Mouse (Mus musculus) bone marrow, adult 2 months (tissue): Measurements from ENCODE around the gene Tenm3. TPM values are rescaled to one million over a fixed set of nuclear protein-coding genes. Genes with fewer than 3 reads are reported as not detected.

Experiments
- H3K27ac ChIP-seq: fragments of 200-500 bp; 2 replicates; pipeline ENCODE4 v1.5.1; 2012; ENCODE audit warnings: low read depth, mild to moderate bottlenecking, control low read depth, inconsistent platforms, low read length; ENCODE audit not compliant: control insufficient read depth, poor library complexity, insufficient read depth
- H3K4me1 ChIP-seq: fragments of 200-500 bp; 2 replicates; pipeline ENCODE4 v1.6.1; 2011; ENCODE audit warnings: low read length; ENCODE audit not compliant: control insufficient read depth, insufficient read depth
- H3K4me3 ChIP-seq: fragments of 200-500 bp; replicated peaks from 2 replicates; pipeline ENCODE3; 2011; ENCODE audit warnings: mild to moderate bottlenecking, low read depth, low read length, control low read depth; ENCODE audit not compliant: control insufficient read depth
- CTCF ChIP-seq: fragments of 200-500 bp; IDR thresholded peaks from 2 replicates; pipeline ENCODE4 v1.5.1; 2011; ENCODE audit warnings: low read length, control low read depth; ENCODE audit not compliant: control insufficient read depth, insufficient read depth
- POLR2A ChIP-seq: fragments of 200-500 bp; IDR thresholded peaks from 2 replicates; pipeline ENCODE4 v1.6.1; 2011; ENCODE audit warnings: low read depth, mild to moderate bottlenecking, control low read depth, low read length, borderline replicate concordance; ENCODE audit not compliant: control insufficient read depth
- WGBS: fragments of 180-500 bp; shearing (Covaris S2); methylation state at CpG from one replicate; pipeline ENCODE4 v1.1.7; 2018; 5-methylcytosine and 5-hydroxymethylcytosine counted together
- polyA plus RNA-seq: library from polyadenylated mRNA; stranded (reverse); fragments of >200 nt; gene quantifications from 2 replicates; pipeline ENCODE4 v1.2.4, GENCODE M21; 2011; ENCODE audit warnings: low replicate concordance; ENCODE audit not compliant: missing spikeins, insufficient read depth, insufficient read length

The Tenm3 gene
- polyA plus RNA-seq, 1 experiment = 0.45 TPM

DNA sequence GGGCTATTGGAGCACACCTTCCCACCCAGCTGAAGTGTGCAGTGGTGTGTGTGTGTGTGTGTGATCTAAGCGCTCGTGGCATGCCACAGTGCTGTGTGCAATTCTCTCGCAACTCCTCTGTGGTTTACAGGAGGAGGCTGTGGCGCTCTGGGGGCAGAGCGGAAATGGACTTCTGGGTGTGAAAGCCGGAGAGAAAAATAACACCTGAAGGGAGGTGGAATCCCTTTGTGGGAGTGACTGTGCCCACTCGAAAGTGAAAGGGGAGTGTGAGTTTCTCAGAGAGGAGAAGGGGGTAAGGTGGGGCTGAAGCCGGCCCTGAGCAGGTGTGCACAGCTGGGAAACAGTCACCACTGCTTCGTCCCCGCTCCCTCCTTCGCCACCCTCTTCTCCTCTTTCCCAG is 418.6 kb downstream of the Tenm3 start:
- no peaks in the 10 kb centered on the region for H3K4me1 ChIP-seq
- WGBS = 67% methylated on average over 11 of the region's 11 CpGs
- H3K27ac ChIP-seq = no peak overlapping the region
- H3K4me3 ChIP-seq = no peak overlapping the region
- TF ChIP-seq CTCF (no peak), POLR2A (no peak)

- Histone ChIP-seq H3K4me3 (no peak overlapping the region), H3K4me1 (no peaks in the 10 kb centered on the region), H3K27ac (no peak overlapping the region)
- TF ChIP-seq CTCF = no peak
- TF ChIP-seq POLR2A = no peak
- 86% methylated on average over 11 of the region's 11 CpGs for WGBS
These were observed 426.0 kb downstream of the Tenm3 start for GRCm38 (mm10) chr8:48417714-48418113.

- 78% methylated on average over 8 of the region's 8 CpGs for WGBS
- TF ChIP-seq CTCF (no peak), POLR2A (no peak)
- H3K4me1 ChIP-seq = no peaks in the 10 kb centered on the region
These were observed 432.8 kb downstream of the Tenm3 start for GRCm38 (mm10) chr8:48410916-48411315.

GRCm38 (mm10) chr8:48400572-48400972 is 443.2 kb downstream of the Tenm3 start:
- TF ChIP-seq POLR2A (no peak), CTCF (no peak)
- 81% methylated on average over 12 of the region's 12 CpGs for WGBS
- Histone ChIP-seq H3K27ac (no peak overlapping the region), H3K4me1 (no peaks in the 10 kb centered on the region), H3K4me3 (no peak overlapping the region)

More at GRCm38 (mm10) chr8:48410916-48411315, 432.8 kb downstream of the Tenm3 start:
- H3K27ac ChIP-seq = no peak overlapping the region
- H3K4me3 ChIP-seq = no peak overlapping the region

DNA sequence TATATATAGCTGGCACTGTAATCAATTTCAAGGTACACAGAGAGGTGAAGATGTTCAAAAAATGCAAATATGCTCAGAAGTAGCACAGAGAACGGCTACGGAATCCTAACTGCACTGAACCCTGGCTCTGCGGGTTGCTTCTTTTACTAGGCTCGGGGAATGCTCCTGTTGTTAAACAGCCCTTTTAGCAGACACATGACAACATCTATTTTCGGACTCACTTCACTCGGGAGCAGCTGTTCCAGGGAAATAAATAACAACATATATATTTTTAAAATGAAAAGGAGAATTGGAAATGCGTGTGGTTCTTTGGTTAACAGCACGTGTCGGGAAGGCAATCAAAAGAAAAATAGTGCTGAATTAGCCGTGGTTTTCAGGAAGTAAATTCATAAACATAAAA is 457.9 kb downstream of the Tenm3 start:
- 67% methylated on average over 10 of the region's 10 CpGs for WGBS
- Histone ChIP-seq H3K4me1 (no peaks in the 10 kb centered on the region), H3K4me3 (no peak overlapping the region), H3K27ac (no peak overlapping the region)
- TF ChIP-seq POLR2A = no peak
- no peak for TF ChIP-seq CTCF

- 74% methylated on average over 12 of the region's 12 CpGs for WGBS
These were observed 463.7 kb downstream of the Tenm3 start for GRCm38 (mm10) chr8:48380035-48380434.

DNA sequence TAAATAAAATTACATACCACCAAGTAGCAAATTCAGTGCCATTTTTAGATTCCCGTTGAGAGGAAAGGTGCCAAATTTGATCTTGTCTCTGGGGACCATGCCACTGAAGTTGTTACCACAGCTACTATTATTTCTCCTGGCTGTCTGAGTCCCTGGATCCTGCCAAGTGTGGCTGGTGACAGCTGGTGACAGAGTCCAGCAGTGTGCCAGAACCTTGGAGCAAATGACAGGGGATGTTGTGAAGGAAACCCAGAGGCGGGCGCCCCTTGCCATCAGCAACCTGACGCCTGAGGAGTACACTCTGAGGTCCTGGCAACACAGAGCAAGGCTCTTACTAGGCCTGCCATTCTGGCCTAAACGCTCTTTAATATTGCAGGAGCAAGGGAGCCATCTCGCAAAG is 467.0 kb downstream of the Tenm3 start:
- Histone ChIP-seq H3K4me1 (no peaks in the 10 kb centered on the region), H3K4me3 (no peak overlapping the region), H3K27ac (no peak overlapping the region)
- TF ChIP-seq POLR2A = no peak
- no peak for TF ChIP-seq CTCF
- 73% methylated on average over 6 of the region's 6 CpGs for WGBS

More at GRCm38 (mm10) chr8:48380035-48380434, 463.7 kb downstream of the Tenm3 start:
- Histone ChIP-seq H3K4me3 (no peak overlapping the region), H3K27ac (no peak overlapping the region), H3K4me1 (no peaks in the 10 kb centered on the region)
- TF ChIP-seq POLR2A = no peak

- Histone ChIP-seq H3K4me1 (no peaks in the 10 kb centered on the region), H3K4me3 (no peak overlapping the region), H3K27ac (no peak overlapping the region)
- WGBS = 72% methylated on average over 5 of the region's 5 CpGs
- TF ChIP-seq CTCF (no peak), POLR2A (no peak)
These were observed 468.6 kb downstream of the Tenm3 start for GRCm38 (mm10) chr8:48375183-48375582.

DNA sequence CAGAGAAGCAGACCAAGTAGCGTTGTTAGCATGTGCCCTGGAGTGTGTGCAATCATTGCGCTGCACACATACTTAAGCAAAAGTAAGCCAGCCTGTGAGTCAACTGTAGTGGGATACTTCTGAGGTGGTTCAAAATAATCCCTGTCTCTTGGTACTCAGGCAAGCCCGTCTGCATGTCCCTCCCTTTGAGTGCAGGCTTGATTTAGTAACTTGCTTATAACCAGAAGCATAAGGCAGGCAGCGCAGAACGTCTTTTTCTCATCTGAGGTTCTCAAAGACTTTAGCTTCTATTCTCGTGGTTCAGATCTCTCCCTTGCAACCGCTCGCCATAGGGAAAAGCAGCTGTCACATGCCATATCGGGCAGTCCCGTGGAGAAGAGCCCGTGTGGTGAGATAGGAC is 470.3 kb downstream of the Tenm3 start:
- no peak for TF ChIP-seq CTCF
- TF ChIP-seq POLR2A = no peak
- WGBS = 86% methylated on average over 11 of the region's 11 CpGs
- no peak overlapping the region for H3K4me3 ChIP-seq

More for the DNA sequence above, 470.3 kb downstream of the Tenm3 start:
- Histone ChIP-seq H3K4me1 (no peaks in the 10 kb centered on the region), H3K27ac (no peak overlapping the region)
